ENCODE assay signal across 9 mouse cellular contexts in the genomic region with DNA sequence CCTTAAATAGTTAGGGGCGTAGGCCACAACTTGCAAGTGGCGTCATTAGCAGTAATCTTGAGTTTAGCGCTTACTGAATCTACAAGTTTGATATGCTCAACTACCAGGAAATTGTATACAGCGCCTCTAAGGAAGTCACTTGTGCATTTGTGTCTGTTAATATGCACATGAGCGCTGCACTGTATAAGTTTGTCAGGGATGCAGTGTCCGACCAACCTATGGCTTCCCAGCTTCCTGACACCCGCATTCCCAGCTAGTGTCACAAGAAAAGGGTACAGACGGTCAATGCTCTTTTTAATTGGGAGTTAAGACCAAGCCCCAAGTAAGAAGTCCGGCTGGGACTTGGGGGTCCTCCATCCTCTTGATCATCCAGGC. TPM values are rescaled to one million over a fixed set of nuclear protein-coding genes. Genes with fewer than 3 reads are reported as not detected.
A peak's percentile ranks its signal among the peaks of the same experiment; 100 is the strongest.
DNase-seq lines count a peak whose midpoint lies in the region; ATAC-seq lines count a peak whose summit lies in the region.
"Had no signal": no experiment of that assay in that cellular context is flagged by ENCODE, and none has a peak within 500 bp of the region (broad histone marks: within the 10 kb centered on the region; RNA-seq: fewer than 3 reads in every experiment).

No protein-coding gene starts in this region.

- no peak overlapping the region for H3K27ac ChIP-seq in kidney, embryonic 14.5 days (ENCODE audit: low read depth, low read length)
- H3K27ac ChIP-seq in embryonic facial prominence, embryonic 12.5 days: no peak overlapping the region
- H3K27ac ChIP-seq in hindbrain, embryonic 15.5 days (replicated peaks): no peak overlapping the region
- H3K27ac ChIP-seq in midbrain, embryonic 14.5 days (replicated peaks; ENCODE audit: low read depth, low read length): no peak overlapping the region

- no peak for ATAC-seq in kidney, embryonic 14.5 days (ENCODE audit: low FRiP score, low TSS enrichment)
- no peak for ATAC-seq in embryonic facial prominence, embryonic 12.5 days (ENCODE audit: insufficient number of reproducible peaks, insufficient read depth, low FRiP score, low TSS enrichment)
- no peak for ATAC-seq in hindbrain, embryonic 15.5 days (ENCODE audit: low FRiP score, low read depth)
- ATAC-seq in midbrain, embryonic 14.5 days (ENCODE audit: low FRiP score, low TSS enrichment): no peak

- WGBS in kidney, embryonic 14.5 days: 28% methylated on average over 9 of the region's 9 CpGs
- 27% methylated on average over 9 of the region's 9 CpGs for WGBS in embryonic facial prominence, embryonic 12.5 days
- 35% methylated on average over 9 of the region's 9 CpGs for WGBS in hindbrain, embryonic 15.5 days
- WGBS in midbrain, embryonic 14.5 days: 35% methylated on average over 9 of the region's 9 CpGs

- DNase-seq in kidney, postnatal 10 days: no peak
- peak; percentile 25 for DNase-seq in midbrain, embryonic 14.5 days
- DNase-seq in thymus, adult 18-20 months: no peak
- no peak for DNase-seq in right cerebral cortex, postnatal 14 days
- no peak for DNase-seq in left cerebral cortex, adult 18-20 months (ENCODE audit: low spot score in 2 of 2)
- DNase-seq: cerebellum, adult 8-10 months had no signal

- H3K4me3 ChIP-seq in kidney, embryonic 14.5 days (ENCODE audit: low read length): peak overlapping the region; percentile 64
- H3K4me3 ChIP-seq in embryonic facial prominence, embryonic 12.5 days: peak overlapping the region; percentile 67
- peak overlapping the region; percentile 67 for H3K4me3 ChIP-seq in hindbrain, embryonic 15.5 days
- peak overlapping the region; percentile 44 for H3K4me3 ChIP-seq in midbrain, embryonic 14.5 days (replicated peaks; ENCODE audit: low read depth, low read length)

- H3K4me2 ChIP-seq in kidney, embryonic 14.5 days (replicated peaks; ENCODE audit: low read depth, low read length): peak overlapping the region; percentile 94
- H3K4me2 ChIP-seq in embryonic facial prominence, embryonic 12.5 days (replicated peaks): peak overlapping the region; percentile 86
- H3K4me2 ChIP-seq in hindbrain, embryonic 15.5 days: peak overlapping the region; percentile 95
- peak overlapping the region; percentile 95 for H3K4me2 ChIP-seq in midbrain, embryonic 14.5 days (ENCODE audit: low read length)

- H3K9ac ChIP-seq in kidney, embryonic 14.5 days (ENCODE audit: low read depth, low read length): peak overlapping the region; percentile 59
- peak overlapping the region; percentile 57 for H3K9ac ChIP-seq in embryonic facial prominence, embryonic 12.5 days
- peak overlapping the region; percentile 39; the same call in 1 of the 2 replicates for H3K9ac ChIP-seq in hindbrain, embryonic 15.5 days
- H3K9ac ChIP-seq in midbrain, embryonic 14.5 days (replicated peaks; ENCODE audit: low read length): 0 out of 2 replicates have a peak overlapping the region, but pooled peaks have one; percentile 47

- H3K4me1 ChIP-seq in kidney, embryonic 14.5 days (ENCODE audit: control insufficient read depth, insufficient read depth, low read length): peaks cover 4% of the 10 kb centered on the region
- peaks cover 17% of the 10 kb centered on the region for H3K4me1 ChIP-seq in embryonic facial prominence, embryonic 12.5 days
- peaks cover 26% of the 10 kb centered on the region for H3K4me1 ChIP-seq in hindbrain, embryonic 15.5 days (replicated peaks)
- H3K4me1 ChIP-seq in midbrain, embryonic 14.5 days (ENCODE audit: control insufficient read depth, insufficient read depth, low read length): peaks cover 8% of the 10 kb centered on the region

- H3K9me3 ChIP-seq in kidney, embryonic 14.5 days (ENCODE audit: control insufficient read depth, low read length): no peaks in the 10 kb centered on the region
- H3K9me3 ChIP-seq in embryonic facial prominence, embryonic 12.5 days: no peaks in the 10 kb centered on the region
- no peaks in the 10 kb centered on the region for H3K9me3 ChIP-seq in hindbrain, embryonic 15.5 days
- no peaks in the 10 kb centered on the region for H3K9me3 ChIP-seq in midbrain, embryonic 14.5 days (ENCODE audit: control insufficient read depth, low read length)

- peaks cover 22% of the 10 kb centered on the region for H3K27me3 ChIP-seq in kidney, embryonic 14.5 days (ENCODE audit: control insufficient read depth, insufficient read depth, low read length)
- H3K27me3 ChIP-seq in embryonic facial prominence, embryonic 12.5 days: peaks cover 33% of the 10 kb centered on the region
- H3K27me3 ChIP-seq in hindbrain, embryonic 15.5 days: peaks cover 56% of the 10 kb centered on the region
- peaks cover 57% of the 10 kb centered on the region for H3K27me3 ChIP-seq in midbrain, embryonic 14.5 days (ENCODE audit: control insufficient read depth, insufficient read depth, low read length)

- no peaks in the 10 kb centered on the region for H3K36me3 ChIP-seq in kidney, embryonic 14.5 days (ENCODE audit: control insufficient read depth, insufficient read depth, low read length)
- no peaks in the 10 kb centered on the region for H3K36me3 ChIP-seq in embryonic facial prominence, embryonic 12.5 days
- H3K36me3 ChIP-seq in hindbrain, embryonic 15.5 days: no peaks in the 10 kb centered on the region
- H3K36me3 ChIP-seq in midbrain, embryonic 14.5 days (ENCODE audit: control insufficient read depth, insufficient read depth, low read length): no peaks in the 10 kb centered on the region

RNA-seq across cellular contexts. Expression of a gene that starts 1.9 kb away (rescaled TPM):
- 8.1 and 12.6 TPM in 2 replicates for polyA plus RNA-seq in kidney, embryonic 14.5 days (2014; fragmentation: Nextera tagmentation; extraction: Ambion mirVana)
- 18.8 and 20.5 TPM in 2 replicates for polyA plus RNA-seq in embryonic facial prominence, embryonic 12.5 days (2016; fragmentation: Nextera tagmentation; extraction: Ambion mirVana)
- 3.6 and 3.8 TPM in 2 replicates for polyA plus RNA-seq in hindbrain, embryonic 15.5 days (2015; fragmentation: Nextera tagmentation; extraction: Ambion mirVana)
- polyA plus RNA-seq in midbrain, embryonic 14.5 days (2014; fragmentation: Nextera tagmentation; extraction: Ambion mirVana): 1.3 and 1.9 TPM in 2 replicates
- 1 to 10 TPM; 2.2 to 3.2 TPM for total RNA-seq in left cerebral cortex, adult 18-20 months (2021)
